Mouse (Mus musculus): ENCODE measurements around the gene Phf20. TPM values are rescaled to one million over a fixed set of nuclear protein-coding genes. Genes with fewer than 3 reads are reported as not detected.
"Not testable (repeated sequence)": the region's sequence is repeated elsewhere in the genome, so short reads cannot be mapped to it uniquely, and the experiment has no call there.

Phf20 gene
- 100 to 1,000 TPM in 1 of 2 experiments, 10 to 100 TPM in 1; 93.5 to 101 TPM for total RNA-seq (2021)

- peak; percentile 99 for DNase-seq
- intact Hi-C loops (cut with DNase I): no loop called here
Measured at GRCm38 (mm10) chr2:156196302-156197128, at the start of gene Phf20. Gene Phf20 (plus strand): TSS chr2:156196466.

GRCm38 (mm10) chr2:156147316-156147915 is 48.9 kb upstream of the Phf20 start:
- intact Hi-C loops (cut with DNase I): no loop called here
- no peak for DNase-seq

GRCm38 (mm10) chr2:156151538-156151937 is 44.7 kb upstream of the Phf20 start:
- intact Hi-C loops (cut with DNase I): no loop called here
- no peak for DNase-seq

- no peak for DNase-seq
- intact Hi-C loops (cut with DNase I): loop anchor here (10.0 kb wide), 1 partner anchor 191 kb away; no protein-coding TSS in a partner anchor
Measured at GRCm38 (mm10) chr2:156165478-156165877, 30.8 kb upstream of the Phf20 start.

GRCm38 (mm10) chr2:156166557-156166956 is 29.7 kb upstream of the Phf20 start:
- DNase-seq: no peak
- intact Hi-C loops (cut with DNase I): loop anchor here (10.0 kb wide), 1 partner anchor 192 kb away; no protein-coding TSS in a partner anchor

- intact Hi-C loops (cut with DNase I): no loop called here
- DNase-seq: no peak
Measured at GRCm38 (mm10) chr2:156177079-156177478, 19.2 kb upstream of the Phf20 start.

- no peak for DNase-seq
- intact Hi-C loops (cut with DNase I): no loop called here
Measured at GRCm38 (mm10) chr2:156177651-156178050, 18.6 kb upstream of the Phf20 start.

GRCm38 (mm10) chr2:156179046-156179795 is 17.0 kb upstream of the Phf20 start:
- intact Hi-C loops (cut with DNase I): no loop called here
- DNase-seq: peak; percentile 82

GRCm38 (mm10) chr2:156179796-156180093 is 16.5 kb upstream of the Phf20 start:
- intact Hi-C loops (cut with DNase I): loop anchor here (10.0 kb wide), 1 partner anchor 95 kb away; no protein-coding TSS in a partner anchor
- no peak for DNase-seq

- peak; percentile 100 for DNase-seq
- intact Hi-C loops (cut with DNase I): loop anchor here (10.0 kb wide), 1 partner anchor 95 kb away; no protein-coding TSS in a partner anchor
Measured at GRCm38 (mm10) chr2:156180094-156180821, 16.0 kb upstream of the Phf20 start, which contains the start of gene Rbm39. Gene Rbm39 (minus strand): TSS chr2:156180238.

- no peak for DNase-seq
- intact Hi-C loops (cut with DNase I): loop anchor here (10.0 kb wide), 1 partner anchor 94 kb away; no protein-coding TSS in a partner anchor
Measured at GRCm38 (mm10) chr2:156180824-156181590, 15.3 kb upstream of the Phf20 start.

GRCm38 (mm10) chr2:156181592-156181991 is 14.7 kb upstream of the Phf20 start:
- no peak for DNase-seq
- intact Hi-C loops (cut with DNase I): loop anchor here (10.0 kb wide), 1 partner anchor 93 kb away; no protein-coding TSS in a partner anchor

GRCm38 (mm10) chr2:156189241-156189640 is 7.0 kb upstream of the Phf20 start:
- not testable (repeated sequence) for DNase-seq
- intact Hi-C loops (cut with DNase I): loop anchor here (10.0 kb wide), 1 partner anchor 86 kb away; no protein-coding TSS in a partner anchor

GRCm38 (mm10) chr2:156190004-156190896 is 6.0 kb upstream of the Phf20 start:
- intact Hi-C loops (cut with DNase I): no loop called here
- DNase-seq: no peak

- no peak for DNase-seq
- intact Hi-C loops (cut with DNase I): no loop called here
Measured at GRCm38 (mm10) chr2:156191540-156191939, 4.7 kb upstream of the Phf20 start.

- no peak for DNase-seq
- intact Hi-C loops (cut with DNase I): no loop called here
Measured at GRCm38 (mm10) chr2:156192068-156192467, 4.2 kb upstream of the Phf20 start.

GRCm38 (mm10) chr2:156193066-156193862 is 3.0 kb upstream of the Phf20 start:
- intact Hi-C loops (cut with DNase I): no loop called here
- DNase-seq: no peak

GRCm38 (mm10) chr2:156194571-156194970 is 1.7 kb upstream of the Phf20 start:
- no peak for DNase-seq
- intact Hi-C loops (cut with DNase I): no loop called here

Data from left cerebral cortex, postnatal 4 days (tissue).